Mouse (Mus musculus) fat pad, adult 2 months (tissue): ENCODE data around the gene Tmem40.

ENCODE experiments used
- DNase-seq: peaks from one replicate; pipeline ENCODE4 v3.0.0-alpha.2; 2011; ENCODE audit warnings: low read depth, low spot score; ENCODE audit errors: extremely low read depth

Tmem40 gene

DNA sequence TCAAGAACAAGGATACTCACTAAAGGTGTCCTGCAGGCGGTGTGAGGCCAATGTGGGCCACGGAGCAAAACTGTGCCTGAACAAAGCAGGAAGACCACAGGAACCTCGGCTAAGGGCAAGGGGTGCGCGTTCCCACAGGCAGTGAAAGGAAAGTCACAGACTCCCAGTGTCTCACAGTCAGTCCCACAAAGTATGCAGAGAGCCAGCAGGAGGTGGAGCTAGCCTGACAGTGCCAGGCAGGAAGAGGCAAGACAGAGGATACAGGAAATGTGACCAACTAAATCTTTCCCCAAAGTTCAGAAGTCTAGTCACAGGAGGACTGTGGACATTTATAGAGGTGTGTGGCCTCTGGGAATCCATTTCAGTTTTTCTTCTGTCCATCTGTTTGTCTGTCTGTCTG, 59.3 kb downstream of the Tmem40 start:
- DNase-seq = no peak

DNA sequence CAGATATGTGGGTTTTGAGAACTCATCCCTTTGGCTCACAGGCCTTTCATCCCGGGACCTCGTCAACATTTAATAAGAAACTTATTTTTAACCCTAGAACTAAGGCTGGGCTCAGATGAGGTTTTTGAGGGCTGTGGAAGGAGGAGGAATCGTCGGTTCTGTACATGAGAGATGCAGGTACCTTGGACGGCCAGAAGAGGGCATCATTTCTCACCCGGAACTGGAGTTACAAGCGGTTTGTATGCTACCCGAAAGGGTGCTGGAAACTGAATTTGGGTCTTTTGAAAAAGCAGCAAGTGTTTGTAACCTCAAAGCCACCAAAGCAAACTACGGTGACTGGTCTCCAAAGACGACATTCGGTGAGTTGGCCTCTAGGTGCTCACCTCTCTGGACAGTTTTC, 60.9 kb downstream of the Tmem40 start:
- DNase-seq = no peak

DNA sequence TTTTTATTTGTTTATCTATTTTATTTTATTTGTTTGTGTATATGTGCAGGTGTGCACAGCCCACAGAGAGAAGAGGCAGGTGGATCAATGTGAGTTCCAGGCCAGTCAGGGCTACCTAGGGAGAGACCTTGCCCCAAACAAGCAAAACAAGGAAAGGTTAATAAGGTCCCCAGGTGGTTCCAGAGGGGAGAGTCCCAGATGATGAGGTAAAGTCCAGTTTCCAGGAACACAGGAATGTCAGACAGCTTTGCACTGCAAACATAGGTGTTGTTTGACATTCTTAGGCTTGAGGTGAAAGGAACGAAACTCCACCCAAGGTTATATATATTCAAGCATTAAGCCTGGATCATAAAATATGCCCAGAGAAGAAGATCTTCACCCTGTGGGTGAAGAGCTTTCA, 61.4 kb downstream of the Tmem40 start:
- no peak for DNase-seq

DNA sequence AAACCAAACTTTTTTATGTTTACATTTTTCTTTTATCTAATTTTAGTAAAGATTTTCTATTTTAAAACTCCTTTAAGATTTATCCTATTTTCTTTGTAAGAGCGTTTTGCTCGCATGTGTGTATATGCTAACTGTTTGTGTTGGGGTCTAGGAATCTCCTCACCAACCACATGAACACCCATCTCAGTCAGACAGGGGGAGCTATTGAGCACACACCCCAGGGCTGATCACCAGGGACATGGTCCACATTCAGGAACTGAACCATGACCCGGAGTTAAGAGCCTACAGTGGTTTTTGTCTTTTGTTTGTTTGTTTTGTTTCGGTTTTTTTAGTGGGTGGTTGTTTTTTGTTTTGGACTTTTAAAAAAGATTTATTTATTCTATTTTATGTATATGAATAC, 63.5 kb downstream of the Tmem40 start:
- no peak for DNase-seq

DNA sequence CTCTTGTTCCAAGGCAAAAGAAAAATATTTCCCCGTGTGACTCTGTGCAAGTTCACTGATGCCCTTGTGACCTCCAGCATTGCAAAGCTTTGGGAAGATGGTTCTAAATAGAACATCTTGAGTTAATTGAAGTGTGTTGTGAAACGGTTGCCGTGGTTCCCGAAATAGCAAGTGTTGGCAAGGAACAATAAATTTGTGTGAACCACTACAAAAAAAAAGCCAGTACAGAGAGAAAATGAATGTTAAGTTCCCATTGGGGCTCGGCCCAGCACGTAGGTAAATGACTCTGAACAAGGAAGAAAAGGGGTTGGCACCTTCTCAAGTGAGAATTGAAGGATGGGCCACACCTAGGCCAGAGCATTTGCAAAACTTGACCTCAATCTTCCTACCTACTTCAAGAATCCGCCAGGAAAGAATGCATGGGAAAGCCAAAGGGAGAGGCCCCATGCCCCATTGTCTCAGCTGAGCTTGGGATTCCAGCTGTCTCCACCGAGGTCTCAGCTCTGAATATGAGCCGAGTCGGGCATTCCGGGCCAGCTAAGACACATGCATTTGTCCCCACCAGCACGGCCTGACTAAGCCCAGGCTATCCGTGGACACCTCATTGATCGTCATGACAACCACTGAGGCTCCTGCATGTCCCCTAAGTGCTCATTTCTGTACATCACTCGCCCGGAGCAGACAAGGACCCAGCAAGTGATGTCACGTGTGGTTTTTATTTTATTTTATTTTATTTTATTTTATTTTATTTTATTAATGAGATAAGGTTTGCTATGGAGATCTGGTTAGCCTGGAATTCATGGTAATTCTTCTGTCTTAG, 64.3 kb downstream of the Tmem40 start:
- DNase-seq = no peak

DNA sequence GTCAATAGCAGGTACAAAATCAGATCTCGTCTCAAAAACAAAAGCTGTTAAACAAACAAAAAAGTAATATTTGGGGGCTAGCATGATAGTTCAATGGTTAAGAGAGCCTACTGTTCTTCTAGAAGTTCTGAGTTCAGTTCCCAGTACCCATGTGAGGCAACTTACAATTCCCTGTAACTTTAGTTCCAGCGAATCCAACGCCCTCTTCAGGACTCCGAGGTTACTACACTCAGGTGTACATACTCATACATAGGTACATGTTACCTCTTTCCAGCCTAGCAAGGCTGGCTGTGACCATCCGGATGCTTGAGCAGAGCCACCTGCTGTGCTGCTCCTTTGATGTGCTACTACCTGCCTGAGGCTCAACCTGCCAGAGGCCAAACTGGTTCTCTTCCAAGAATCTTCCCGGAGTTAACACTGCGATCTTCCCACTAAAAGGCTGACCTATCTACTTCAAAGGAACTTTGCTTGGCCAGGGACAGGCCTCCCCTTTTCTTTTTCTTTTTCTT, 65.4 kb downstream of the Tmem40 start:
- no peak for DNase-seq

DNA sequence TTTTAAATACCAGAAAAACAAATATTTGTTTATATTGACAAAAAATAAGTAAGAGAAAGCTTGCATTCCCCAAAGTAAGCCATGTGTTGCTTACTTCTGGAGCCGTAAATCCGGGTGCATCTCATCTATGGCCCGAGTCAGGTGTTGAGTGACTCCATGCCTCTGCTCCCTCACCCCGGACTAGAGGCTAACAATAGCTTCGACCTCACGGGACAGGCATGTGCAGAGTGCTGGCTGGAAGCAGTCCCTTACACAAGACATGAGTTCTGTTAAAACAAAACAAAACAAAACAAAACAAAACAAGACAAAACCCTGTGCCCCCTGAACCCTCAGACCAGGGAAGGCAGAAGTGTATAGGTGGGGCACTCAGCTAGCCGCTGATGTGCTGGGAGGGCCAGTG, 67.1 kb downstream of the Tmem40 start:
- no peak for DNase-seq

DNA sequence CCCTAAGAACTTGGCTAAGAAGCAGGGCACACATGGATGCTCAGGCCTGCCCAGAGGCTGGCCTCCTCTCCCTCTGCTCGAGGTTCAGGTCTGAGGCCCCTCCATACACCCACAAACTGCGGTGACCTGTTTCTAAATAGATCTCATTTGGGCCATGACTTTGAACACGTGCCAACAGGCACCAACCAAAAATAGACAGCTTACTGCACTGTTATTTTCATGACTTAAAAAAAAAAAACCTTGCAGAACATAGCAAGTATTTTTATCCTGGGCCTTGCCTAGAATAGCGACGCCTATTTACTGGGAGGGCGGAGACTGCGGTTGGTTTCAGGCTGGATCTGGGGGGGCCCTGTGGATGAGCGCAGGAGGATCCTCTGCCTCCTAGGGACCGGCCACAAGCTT, 67.8 kb downstream of the Tmem40 start:
- no peak for DNase-seq

DNA sequence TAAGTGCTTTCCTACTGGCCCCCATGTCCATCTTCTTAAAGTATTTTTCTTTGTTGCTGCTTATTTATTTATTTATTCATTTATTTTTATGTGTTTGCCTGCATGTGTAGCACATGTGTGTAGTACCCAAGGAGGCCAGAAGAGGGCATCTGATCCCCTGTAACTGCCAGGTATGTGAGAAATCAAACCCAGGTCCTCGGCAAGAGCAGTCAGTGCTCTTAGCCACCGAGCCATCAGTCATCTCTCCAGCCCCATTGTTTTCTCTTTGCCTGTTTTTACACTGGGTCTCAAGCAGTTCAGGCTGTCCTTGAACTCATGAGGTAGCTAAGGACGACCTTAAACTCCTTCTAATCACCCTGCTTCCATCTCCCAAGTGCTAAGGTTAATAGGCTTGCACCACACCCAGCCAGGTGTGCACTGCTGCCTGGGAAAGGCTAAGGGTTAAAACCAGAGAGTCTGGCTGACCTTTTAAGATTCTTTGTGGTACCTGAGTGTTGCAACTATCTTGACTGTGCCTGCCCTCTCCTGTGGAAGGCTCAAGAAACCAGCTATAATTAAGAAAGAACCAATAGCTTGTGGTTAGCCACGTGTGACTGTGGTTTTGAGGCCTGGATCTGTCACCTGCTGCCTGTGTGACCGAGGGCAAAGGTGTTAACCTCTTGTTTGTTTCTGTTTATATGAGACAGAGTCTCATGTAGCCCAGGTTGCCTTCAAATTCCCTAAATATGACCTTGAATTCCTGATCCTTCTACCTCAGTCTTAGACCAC, 69.1 kb downstream of the Tmem40 start:
- no peak for DNase-seq

DNA sequence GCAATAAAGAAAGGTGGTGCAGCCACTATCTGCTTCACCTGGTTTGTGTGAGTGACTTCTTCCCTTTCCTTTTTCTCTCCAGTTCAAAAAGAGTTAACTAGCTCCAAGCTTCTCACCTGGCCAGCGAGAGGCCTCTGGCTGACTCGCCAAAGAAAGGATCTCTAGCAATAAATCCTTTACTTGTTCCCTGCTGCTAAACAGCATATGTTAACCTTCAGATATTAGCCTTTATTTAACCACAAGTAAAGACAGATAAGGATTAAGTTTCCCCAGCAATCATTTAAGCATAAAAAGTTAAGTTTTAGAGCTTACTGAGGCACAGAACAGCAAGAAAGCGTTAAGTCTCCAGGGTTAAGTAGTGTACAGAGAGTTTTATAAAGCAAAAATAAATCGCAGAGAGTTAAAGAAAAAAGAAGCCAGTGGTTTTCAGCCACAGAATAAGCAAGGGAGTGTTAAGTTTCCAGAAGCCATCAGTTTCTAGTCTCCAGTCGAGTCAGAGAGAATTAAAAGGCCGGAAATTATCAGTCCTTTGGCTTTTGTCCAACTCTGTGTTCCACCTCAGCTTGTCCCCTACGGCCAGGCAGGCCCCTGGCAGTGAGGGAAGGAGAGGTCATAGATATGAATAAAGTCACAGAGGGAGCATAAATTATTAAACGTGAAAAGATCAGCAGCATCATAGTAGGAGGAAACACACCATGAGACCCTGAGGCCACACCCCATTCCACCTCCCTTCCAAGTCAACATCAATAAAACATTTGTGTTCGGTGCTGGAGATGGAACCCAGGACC, 69.9 kb downstream of the Tmem40 start:
- no peak for DNase-seq

DNA sequence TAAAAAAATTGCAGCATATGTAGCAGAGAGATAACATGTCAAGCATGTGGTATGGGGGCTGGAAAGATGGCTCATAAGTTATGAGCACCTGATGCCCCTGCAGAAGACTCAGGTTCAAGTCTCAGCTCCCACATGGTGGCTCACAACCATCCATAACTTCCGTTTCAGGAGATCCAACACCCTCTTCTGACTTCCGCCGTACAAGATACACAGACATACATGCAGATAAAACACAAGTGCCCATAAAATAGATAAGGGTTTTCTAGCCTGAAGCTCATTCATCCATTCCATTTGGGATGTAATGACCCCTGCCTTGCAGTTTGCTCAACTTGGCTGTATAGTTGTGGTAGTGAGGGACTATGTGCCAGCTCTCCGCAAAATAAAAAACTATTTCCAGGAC, 72.1 kb downstream of the Tmem40 start:
- no peak for DNase-seq

DNA sequence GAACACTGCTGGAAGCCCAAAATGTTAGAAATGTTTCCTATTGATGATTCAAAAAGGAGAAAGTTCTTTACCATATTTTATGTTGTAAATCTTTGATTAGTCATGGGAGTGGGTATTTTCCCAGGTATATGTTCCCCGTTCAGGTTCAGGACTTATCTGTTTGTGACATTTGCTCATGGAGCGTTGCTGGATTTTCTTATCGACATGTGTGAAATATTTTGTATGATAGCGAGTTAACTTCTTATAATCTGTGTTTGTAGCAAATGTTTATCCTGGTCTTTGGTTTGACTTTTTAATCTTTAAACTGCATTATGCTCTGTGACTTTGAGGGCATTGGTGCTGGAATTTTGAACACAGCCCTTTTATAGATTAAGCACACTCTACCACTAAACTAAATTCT, 73.6 kb downstream of the Tmem40 start:
- DNase-seq = no peak

DNA sequence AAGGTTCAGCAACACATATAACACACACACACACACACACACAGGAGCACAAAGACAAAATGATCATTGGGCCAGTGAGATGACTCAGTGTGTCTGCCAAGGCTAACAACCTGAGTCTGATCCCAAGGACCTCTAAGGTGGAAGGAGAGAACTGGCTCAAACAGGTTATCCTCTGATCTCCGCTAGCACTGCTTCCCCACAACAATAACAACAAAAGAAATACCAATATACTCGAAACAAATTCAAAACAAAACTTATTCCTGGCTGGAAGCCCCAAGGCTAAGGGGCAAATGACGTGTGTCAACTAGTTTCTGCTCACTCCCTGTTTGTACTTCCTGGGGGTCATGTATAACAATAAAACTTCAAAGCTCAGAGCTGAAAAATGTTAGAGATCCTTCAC, 74.5 kb downstream of the Tmem40 start:
- no peak for DNase-seq

DNA sequence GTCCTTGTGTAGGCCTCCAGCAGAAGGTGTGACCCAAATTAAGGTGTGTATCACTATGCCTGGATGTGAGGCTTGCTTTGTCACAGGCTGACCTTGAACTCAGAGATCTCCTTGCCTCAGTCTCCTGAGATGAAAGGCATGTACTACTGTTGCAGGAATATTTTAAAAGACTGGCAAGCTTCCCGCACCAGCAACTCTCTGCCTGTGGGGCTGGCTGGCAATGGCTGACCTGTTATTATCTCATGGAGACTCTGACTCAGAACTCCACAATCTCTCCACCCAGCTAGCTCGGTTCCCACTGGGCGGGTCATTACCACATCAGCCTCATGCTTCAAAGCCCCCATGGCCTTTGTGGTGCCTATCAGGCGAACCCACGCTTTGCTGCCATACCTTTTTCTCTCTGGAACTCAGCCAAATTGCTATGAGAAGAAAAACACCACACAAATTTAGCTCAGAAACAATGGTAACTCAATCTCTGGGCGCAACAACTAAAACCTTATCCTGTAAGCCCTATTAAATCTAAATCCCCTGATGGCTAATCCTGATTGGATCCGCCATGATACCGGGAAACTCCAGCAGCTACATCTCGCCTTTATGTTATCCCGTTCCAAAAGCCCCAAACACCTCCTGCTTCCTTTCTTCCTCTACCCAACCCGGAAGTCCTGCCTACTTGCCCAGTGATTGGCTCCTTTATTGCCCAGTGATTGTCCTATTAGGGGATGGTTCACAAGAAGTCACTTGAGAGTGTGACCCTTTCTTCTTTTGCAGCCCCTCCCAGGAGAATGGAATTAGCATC, 77.2 kb downstream of the Tmem40 start:
- DNase-seq = no peak

DNA sequence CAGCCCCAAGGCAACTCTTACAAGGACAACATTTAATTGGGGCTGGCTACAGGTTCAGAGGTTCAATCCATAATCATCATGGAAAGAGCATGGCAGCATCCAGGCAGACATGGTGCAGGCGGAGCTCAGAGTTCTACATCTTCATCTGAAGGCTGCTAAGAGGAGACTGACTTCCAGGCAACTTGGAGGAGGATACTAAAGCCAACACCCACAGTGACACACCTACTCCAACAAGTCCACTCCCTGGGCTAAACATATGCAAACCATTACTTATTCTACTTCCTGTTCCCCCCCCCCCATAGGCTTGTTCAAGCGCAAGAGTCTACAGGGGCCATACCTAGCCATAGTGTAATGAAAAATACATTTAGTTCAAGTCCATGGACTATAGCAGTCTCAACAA, 77.9 kb downstream of the Tmem40 start:
- DNase-seq = no peak

DNA sequence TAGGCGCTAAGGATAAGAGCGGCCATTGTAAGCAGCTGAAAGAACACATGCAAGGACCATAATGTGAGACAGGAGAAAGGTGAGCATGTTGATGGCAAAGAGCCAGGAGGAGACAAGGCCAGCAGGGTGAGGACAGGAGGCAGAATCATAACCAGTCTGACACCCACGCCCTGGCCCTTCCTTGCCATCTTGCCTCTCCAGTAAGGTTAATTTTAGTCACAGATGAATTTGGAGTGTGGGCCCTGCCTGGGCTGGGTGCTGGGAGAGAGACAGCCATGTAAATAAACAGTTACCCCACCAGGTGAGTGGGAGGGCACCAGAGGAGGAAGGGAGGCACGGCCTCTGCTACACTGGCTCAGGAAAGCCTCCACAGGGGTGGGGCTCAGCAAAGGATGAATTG, 81.1 kb downstream of the Tmem40 start:
- no peak for DNase-seq
